In the genomic region with DNA sequence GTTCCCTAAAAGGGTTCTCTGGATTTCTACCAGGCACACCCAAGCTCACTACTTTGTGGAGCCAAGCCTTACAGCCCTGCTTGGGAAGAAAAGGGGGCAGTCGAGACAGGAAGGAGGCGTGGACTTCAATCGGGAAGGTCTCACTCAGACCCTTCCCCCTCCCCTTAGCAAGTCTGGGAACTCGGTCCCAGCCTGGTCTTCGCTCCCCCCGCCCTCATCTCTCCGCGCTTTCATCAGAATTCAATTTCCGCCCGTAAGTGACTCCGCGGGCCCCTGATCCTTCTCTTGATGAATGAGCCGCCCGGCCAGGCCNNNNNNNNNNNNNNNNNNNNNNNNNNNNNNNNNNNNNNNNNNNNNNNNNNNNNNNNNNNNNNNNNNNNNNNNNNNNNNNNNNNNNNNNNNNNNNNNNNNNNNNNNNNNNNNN, we compare ENCODE assay signal across 10 mouse cellular contexts.
DNase-seq lines count a peak whose midpoint lies in the region; ATAC-seq and TF ChIP-seq lines count a peak whose summit lies in the region.
"Had no signal": no experiment of that assay in that cellular context is flagged by ENCODE, and none has a peak within 500 bp of the region (broad histone marks: within the 10 kb centered on the region; RNA-seq: fewer than 3 reads in every experiment).

No protein-coding gene starts in this region.

- no peak overlapping the region for H3K4me3 ChIP-seq in liver, embryonic 12.5 days
- peak overlapping the region; percentile 17; the same call in 1 of the 2 replicates for H3K4me3 ChIP-seq in embryonic facial prominence, embryonic 15.5 days (replicated peaks)
- H3K4me3 ChIP-seq in intestine, postnatal 0 days (ENCODE audit: low read depth, low read length), result 0 out of 2 replicates have a peak overlapping the region, but pooled peaks have one; percentile 11
- no peak overlapping the region for H3K4me3 ChIP-seq in thymus, adult 2 months (ENCODE audit: control insufficient read depth, insufficient read depth, low read length)

- H3K27ac ChIP-seq in liver, embryonic 12.5 days, result no peak overlapping the region
- H3K27ac ChIP-seq in embryonic facial prominence, embryonic 15.5 days (replicated peaks), result no peak overlapping the region
- no peak overlapping the region for H3K27ac ChIP-seq in intestine, postnatal 0 days (ENCODE audit: low read depth, low read length)
- no peak overlapping the region for H3K27ac ChIP-seq in thymus, adult 2 months (ENCODE audit: control insufficient read depth, insufficient read depth, low read length)
- H3K27ac ChIP-seq: macrophage had no signal

- H3K36me3 ChIP-seq in liver, embryonic 12.5 days, result no peaks in the 10 kb centered on the region
- no peaks in the 10 kb centered on the region for H3K36me3 ChIP-seq in embryonic facial prominence, embryonic 15.5 days
- H3K36me3 ChIP-seq in intestine, postnatal 0 days (ENCODE audit: control insufficient read depth, insufficient read depth), result no peaks in the 10 kb centered on the region
- H3K36me3 ChIP-seq in thymus, adult 2 months (ENCODE audit: control insufficient read depth, insufficient read depth, low read length), result no peaks in the 10 kb centered on the region

- H3K9ac ChIP-seq in liver, embryonic 12.5 days, result no peak overlapping the region
- no peak overlapping the region for H3K9ac ChIP-seq in embryonic facial prominence, embryonic 15.5 days
- H3K9ac ChIP-seq in intestine, postnatal 0 days (ENCODE audit: low read depth, low read length), result no peak overlapping the region

- peak overlapping the region; percentile 33 for H3K4me2 ChIP-seq in liver, embryonic 12.5 days
- H3K4me2 ChIP-seq in embryonic facial prominence, embryonic 15.5 days (replicated peaks), result peak overlapping the region; percentile 39
- peak overlapping the region; percentile 13; the same call in 1 of the 2 replicates for H3K4me2 ChIP-seq in intestine, postnatal 0 days (replicated peaks; ENCODE audit: low read depth)

- ATAC-seq in liver, embryonic 12.5 days, result no peak
- no peak for ATAC-seq in embryonic facial prominence, embryonic 15.5 days (ENCODE audit: insufficient number of reproducible peaks, low FRiP score, low TSS enrichment, low read depth)
- no peak for ATAC-seq in intestine, postnatal 0 days

- DNase-seq in liver, result no peak
- DNase-seq in retina, embryonic 14.5 days (ENCODE audit: low spot score), result peak; percentile 39
- DNase-seq in thymus, postnatal 36 days, result no peak
- DNase-seq in thymus, postnatal 0 days (ENCODE audit: low spot score), result no peak
- DNase-seq in thymus, adult 2 months, result no peak
- DNase-seq: heart, adult 11 months had no signal

- whole genome bisulfite sequencing in liver, embryonic 12.5 days (ENCODE audit: insufficient replicate concordance), result under 1% methylated on average over 14 of the region's 14 CpGs
- WGBS in embryonic facial prominence, embryonic 15.5 days, result under 1% methylated on average over 14 of the region's 14 CpGs
- WGBS in intestine, postnatal 0 days, result 0% methylated on average over 14 of the region's 14 CpGs
- WGBS in thymus, adult 2 months, result 3% methylated on average over 14 of the region's 14 CpGs

- H3K9me3 ChIP-seq in liver, embryonic 12.5 days (replicated peaks), result no peaks in the 10 kb centered on the region
- no peaks in the 10 kb centered on the region for H3K9me3 ChIP-seq in embryonic facial prominence, embryonic 15.5 days (replicated peaks)
- no peaks in the 10 kb centered on the region for H3K9me3 ChIP-seq in intestine, postnatal 0 days (ENCODE audit: control insufficient read depth)

- H3K27me3 ChIP-seq in liver, embryonic 12.5 days (replicated peaks), result peaks cover 89% of the 10 kb centered on the region
- peaks cover 84% of the 10 kb centered on the region for H3K27me3 ChIP-seq in embryonic facial prominence, embryonic 15.5 days
- peaks cover 83% of the 10 kb centered on the region for H3K27me3 ChIP-seq in intestine, postnatal 0 days (replicated peaks; ENCODE audit: control insufficient read depth, insufficient read depth, low read length)
- H3K27me3 ChIP-seq in thymus, adult 2 months (ENCODE audit: control insufficient read depth, insufficient read depth, low read length), result peaks cover 17% of the 10 kb centered on the region; the same call in 1 of the 2 replicates

- peaks cover 9% of the 10 kb centered on the region for H3K4me1 ChIP-seq in liver, embryonic 12.5 days
- peaks cover 26% of the 10 kb centered on the region for H3K4me1 ChIP-seq in embryonic facial prominence, embryonic 15.5 days
- no peaks in the 10 kb centered on the region for H3K4me1 ChIP-seq in intestine, postnatal 0 days (replicated peaks; ENCODE audit: control insufficient read depth, insufficient read depth, low read length)
- no peaks in the 10 kb centered on the region for H3K4me1 ChIP-seq in thymus, adult 2 months (replicated peaks; ENCODE audit: control insufficient read depth, insufficient read depth, low read length)

- TF ChIP-seq CTCF in intestine, postnatal 0 days (IDR thresholded peaks at IDR 0.05; ENCODE audit: low read depth), result no peak
- TF ChIP-seq CTCF in thymus, adult 2 months (IDR thresholded peaks at IDR 0.05; ENCODE audit: borderline replicate concordance, control insufficient read depth, extremely low read depth, insufficient read depth, low read length, poor library complexity), result no peak

- TF ChIP-seq POLR2A in thymus, adult 2 months (IDR thresholded peaks at IDR 0.05; ENCODE audit: control insufficient read depth, extremely low read depth, insufficient read depth, low read length, poor library complexity), result no peak

Comparison
In these comparisons a context has a peak if more than half of its experiments do, and no peak if none do; other contexts are left out.
1. H3K4me3 ChIP-seq: peak in embryonic facial prominence, embryonic 15.5 days (single experiment) and intestine, postnatal 0 days (single experiment); none in liver, embryonic 12.5 days (single experiment) and thymus, adult 2 months (single experiment).
2. Peak in every context shown above with its lines, with median percentiles within 50 percentile points of each other: H3K4me2 ChIP-seq.